Mouse (Mus musculus): ENCODE measurements around the gene Gm42878. TPM values are rescaled to one million over a fixed set of nuclear protein-coding genes. Genes with fewer than 3 reads are reported as not detected.
A peak's percentile ranks its signal among the peaks of the same experiment; 100 is the strongest.

The Gm42878 gene
- polyA plus RNA-seq, 1 experiment from 2014 or later: 0.46 TPM

DNA sequence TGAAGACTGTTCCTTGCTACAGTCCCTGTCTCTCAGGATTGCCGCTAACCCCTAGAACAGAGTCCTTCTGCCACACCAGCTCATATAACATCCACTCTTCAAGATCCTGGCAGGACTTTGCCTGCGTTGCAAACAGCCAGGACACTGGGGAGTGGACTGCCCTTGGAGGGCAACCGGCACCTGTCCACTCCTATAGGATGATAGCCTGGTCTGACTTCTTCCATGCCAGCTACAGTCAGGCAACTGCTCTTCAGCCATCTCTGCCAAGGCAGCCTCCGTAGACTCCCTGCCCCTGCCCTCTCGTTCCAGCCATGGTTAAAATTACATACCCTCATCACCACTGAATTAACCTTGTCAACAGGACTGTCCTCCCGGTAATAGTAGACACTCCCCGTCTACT, 3.9 kb upstream of the Gm42878 start:
- H3K27ac ChIP-seq: no peak overlapping the region
- H3K4me1 ChIP-seq: peaks cover 9% of the 10 kb centered on the region
- H3K4me3 ChIP-seq: no peak overlapping the region
- no peak overlapping the region for H3K4me2 ChIP-seq (replicated peaks)
- no peak overlapping the region for H3K9ac ChIP-seq
- no peaks in the 10 kb centered on the region for H3K36me3 ChIP-seq
- H3K9me3 ChIP-seq: no peaks in the 10 kb centered on the region
- no peak for ATAC-seq (ENCODE audit: insufficient number of reproducible peaks, insufficient read depth, low FRiP score, low TSS enrichment)
- H3K27me3 ChIP-seq: no peaks in the 10 kb centered on the region
- 84% methylated on average over 7 of the region's 7 CpGs for WGBS

DNA sequence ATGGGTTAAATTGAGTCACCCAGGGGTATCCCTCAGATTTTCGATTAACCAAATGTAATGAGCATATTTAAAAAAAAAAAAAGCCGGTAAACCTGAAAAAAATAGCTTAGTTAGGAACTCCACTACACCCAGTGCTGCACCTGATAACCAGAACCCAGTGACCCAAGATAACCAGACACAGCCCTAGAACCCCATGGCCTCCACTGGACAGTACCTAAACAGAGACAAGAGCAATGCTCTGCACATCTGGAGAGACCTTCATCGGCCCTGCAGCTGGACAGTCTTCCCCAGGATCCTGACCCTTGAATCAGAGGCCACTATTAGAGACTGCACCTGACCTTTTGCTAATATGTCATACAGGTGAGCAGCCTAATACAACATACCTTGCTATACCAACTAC, 1.8 kb upstream of the Gm42878 start:
- Histone ChIP-seq H3K9ac (no peak overlapping the region), H3K4me1 (peaks cover 16% of the 10 kb centered on the region), H3K36me3 (no peaks in the 10 kb centered on the region), H3K4me2 (replicated peaks) (no peak overlapping the region), H3K9me3 (no peaks in the 10 kb centered on the region), H3K4me3 (0 out of 2 replicates have a peak overlapping the region, but pooled peaks have one; percentile 100), H3K27ac (no peak overlapping the region), H3K27me3 (no peaks in the 10 kb centered on the region)
- WGBS: 95% methylated on average over 3 of the region's 3 CpGs
- no peak for ATAC-seq (ENCODE audit: insufficient number of reproducible peaks, insufficient read depth, low FRiP score, low TSS enrichment)

DNA sequence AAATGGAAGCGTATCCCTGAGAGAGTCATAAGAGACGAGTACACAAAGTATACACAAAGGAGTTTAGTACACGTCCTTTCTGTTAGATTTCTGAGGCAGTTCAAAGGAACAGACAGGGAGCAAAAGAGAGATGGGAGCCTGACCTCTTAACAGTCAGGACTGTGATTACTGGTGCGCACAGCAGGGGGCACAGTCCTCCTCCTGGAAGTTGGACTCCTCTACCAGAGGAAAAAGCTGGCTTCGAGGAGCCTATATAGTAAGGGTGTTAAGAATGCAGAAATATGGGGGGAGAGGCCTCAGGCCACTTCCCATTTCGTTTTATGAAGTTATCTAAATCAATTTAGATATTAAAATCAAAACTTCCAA, 1.2 kb upstream of the Gm42878 start:
- Histone ChIP-seq H3K36me3 (no peaks in the 10 kb centered on the region), H3K9ac (peak overlapping the region; percentile 100), H3K4me3 (peak overlapping the region; percentile 100), H3K4me1 (peaks cover 16% of the 10 kb centered on the region), H3K9me3 (no peaks in the 10 kb centered on the region), H3K27ac (peak overlapping the region; percentile 96; the same call in 1 of the 2 replicates), H3K4me2 (replicated peaks) (peak overlapping the region; percentile 80), H3K27me3 (no peaks in the 10 kb centered on the region)
- 37% methylated on average over 6 of the region's 6 CpGs for WGBS
- no peak for ATAC-seq (ENCODE audit: insufficient number of reproducible peaks, insufficient read depth, low FRiP score, low TSS enrichment)

DNA sequence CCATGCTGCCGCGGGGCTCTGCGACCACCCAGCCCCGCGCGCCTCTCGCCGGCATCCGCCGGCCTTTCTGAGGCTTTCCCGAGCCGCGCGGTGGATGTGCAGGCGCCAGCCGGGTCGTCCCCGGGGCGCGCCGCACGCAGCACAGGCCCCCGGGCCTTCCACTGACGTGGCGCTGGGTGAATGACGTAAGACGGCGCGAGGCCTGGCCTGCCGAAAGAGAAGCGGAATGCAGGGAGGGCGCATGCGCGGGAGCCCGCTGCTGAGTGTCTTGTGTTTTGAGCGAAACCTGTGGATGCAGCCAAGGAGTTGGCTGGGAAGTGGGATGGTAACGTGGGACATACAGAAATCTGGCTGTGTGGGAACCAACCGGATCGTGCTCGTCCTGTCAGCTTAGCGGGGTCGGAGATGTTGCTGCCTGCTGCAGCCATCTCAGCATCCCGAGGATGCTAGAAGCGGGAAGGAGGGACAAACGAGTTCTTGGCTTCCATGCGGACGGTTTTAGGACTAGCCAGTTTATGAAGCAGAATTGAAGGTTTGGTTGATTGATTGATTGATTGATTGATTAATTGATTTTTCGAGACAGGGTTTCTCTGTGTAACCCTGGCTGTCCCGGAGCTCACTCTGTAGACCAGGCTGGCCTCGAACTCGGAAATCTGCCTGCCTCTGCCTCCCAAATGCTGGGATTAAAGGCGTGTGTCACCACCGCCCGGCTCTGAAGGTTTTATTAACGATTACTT, 679 bp upstream of the Gm42878 start, which contains the start of gene Mapkapk5:
TSS of gene Mapkapk5 (minus strand) at position 113 of the 737 bp plus-strand sequence.
- Histone ChIP-seq H3K36me3 (no peaks in the 10 kb centered on the region), H3K9ac (peak within 1 kb of the TSS; percentile 100), H3K27me3 (no peaks in the 10 kb centered on the region), H3K9me3 (no peaks in the 10 kb centered on the region), H3K27ac (peak within 1 kb of the TSS; percentile 96), H3K4me2 (replicated peaks) (peak within 1 kb of the TSS; percentile 80), H3K4me1 (peaks cover 16% of the 10 kb centered on the region), H3K4me3 (peak within 1 kb of the TSS; percentile 100)
- peak; percentile 95 for ATAC-seq (ENCODE audit: insufficient number of reproducible peaks, insufficient read depth, low FRiP score, low TSS enrichment)
- WGBS: 2% methylated on average over 55 of the region's 55 CpGs

DNA sequence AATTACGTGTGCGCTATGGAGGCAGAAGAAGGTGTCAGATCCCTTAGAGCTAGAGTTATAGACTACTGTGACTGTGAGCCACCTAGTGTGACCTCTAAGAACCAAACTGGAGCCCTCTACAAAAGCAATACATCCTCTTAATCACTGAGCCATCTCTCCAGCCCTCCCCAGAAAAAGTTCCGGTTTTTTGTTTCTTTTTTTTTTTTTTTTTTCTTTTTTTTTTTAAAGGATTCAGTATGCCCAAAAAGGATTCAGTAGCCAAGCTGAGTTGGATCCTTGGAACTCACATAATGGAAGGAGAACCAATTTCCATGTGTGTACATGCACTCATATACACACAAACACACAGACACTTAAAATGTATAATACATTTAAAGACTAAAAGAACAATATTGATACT, 1.9 kb downstream of the Gm42878 start:
- no peak overlapping the region for H3K4me2 ChIP-seq (replicated peaks)

DNA sequence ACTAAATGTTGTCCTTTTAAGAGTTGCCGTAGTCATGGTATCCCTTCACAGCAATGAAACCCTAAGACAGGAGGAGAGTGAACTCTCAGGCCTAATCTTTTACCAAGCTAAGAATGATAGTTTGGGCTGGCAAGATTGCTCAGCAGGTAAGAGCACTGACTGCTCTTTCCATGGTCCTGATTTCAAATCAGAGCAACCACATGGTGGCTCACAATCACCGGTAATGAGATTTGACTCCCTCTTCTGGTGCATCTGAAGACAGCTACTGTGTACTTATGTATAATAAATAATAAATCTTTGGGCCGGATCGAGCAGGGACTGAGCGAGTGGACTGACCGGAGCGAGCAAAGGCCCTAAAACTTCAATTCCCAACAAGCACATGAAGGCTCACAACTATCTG, 4.0 kb downstream of the Gm42878 start:
- no peak for ATAC-seq (ENCODE audit: insufficient number of reproducible peaks, insufficient read depth, low FRiP score, low TSS enrichment)
- no peak overlapping the region for H3K4me2 ChIP-seq (replicated peaks)
- H3K9ac ChIP-seq: no peak overlapping the region
- H3K27me3 ChIP-seq: no peaks in the 10 kb centered on the region
- H3K4me3 ChIP-seq: no peak overlapping the region
- no peak overlapping the region for H3K27ac ChIP-seq
- no peaks in the 10 kb centered on the region for H3K9me3 ChIP-seq
- WGBS: 90% methylated on average over 7 of the region's 7 CpGs
- H3K36me3 ChIP-seq: peaks cover 8% of the 10 kb centered on the region; the same call in 1 of the 2 replicates
- peaks cover 13% of the 10 kb centered on the region for H3K4me1 ChIP-seq

More for the DNA sequence above, 1.9 kb downstream of the Gm42878 start:
- no peak overlapping the region for H3K9ac ChIP-seq
- 78% methylated on average over 3 of the region's 3 CpGs for WGBS
- peaks cover 16% of the 10 kb centered on the region for H3K4me1 ChIP-seq
- no peak for ATAC-seq (ENCODE audit: insufficient number of reproducible peaks, insufficient read depth, low FRiP score, low TSS enrichment)
- H3K36me3 ChIP-seq: no peaks in the 10 kb centered on the region
- no peaks in the 10 kb centered on the region for H3K27me3 ChIP-seq
- no peak overlapping the region for H3K27ac ChIP-seq
- no peak overlapping the region for H3K4me3 ChIP-seq
- H3K9me3 ChIP-seq: no peaks in the 10 kb centered on the region

DNA sequence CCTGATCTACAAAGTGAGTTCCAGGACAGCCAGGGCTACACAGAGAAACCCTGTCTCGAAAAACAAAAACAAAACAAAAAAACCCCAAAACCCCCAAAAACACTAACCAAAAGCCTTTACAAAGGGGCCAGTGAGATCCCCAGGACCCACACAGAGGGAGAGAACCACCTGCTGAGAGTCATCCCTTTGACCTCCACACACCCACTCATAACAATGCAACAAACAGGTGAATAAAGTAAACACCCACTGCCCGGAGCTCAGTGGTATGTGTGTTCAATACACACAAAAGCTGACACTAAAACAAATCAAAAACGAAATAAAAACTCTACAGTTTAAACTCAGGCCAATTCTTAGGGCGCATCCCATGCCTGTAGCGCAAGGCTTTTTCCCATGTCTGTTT, 5.2 kb downstream of the Gm42878 start:
- Histone ChIP-seq H3K9ac (no peak overlapping the region), H3K27me3 (no peaks in the 10 kb centered on the region), H3K36me3 (peaks cover 19% of the 10 kb centered on the region), H3K27ac (no peak overlapping the region), H3K4me2 (replicated peaks) (no peak overlapping the region), H3K9me3 (no peaks in the 10 kb centered on the region), H3K4me3 (no peak overlapping the region), H3K4me1 (peaks cover 13% of the 10 kb centered on the region)
- WGBS: 92% methylated on average over 5 of the region's 5 CpGs
- no peak for ATAC-seq (ENCODE audit: insufficient number of reproducible peaks, insufficient read depth, low FRiP score, low TSS enrichment)

DNA sequence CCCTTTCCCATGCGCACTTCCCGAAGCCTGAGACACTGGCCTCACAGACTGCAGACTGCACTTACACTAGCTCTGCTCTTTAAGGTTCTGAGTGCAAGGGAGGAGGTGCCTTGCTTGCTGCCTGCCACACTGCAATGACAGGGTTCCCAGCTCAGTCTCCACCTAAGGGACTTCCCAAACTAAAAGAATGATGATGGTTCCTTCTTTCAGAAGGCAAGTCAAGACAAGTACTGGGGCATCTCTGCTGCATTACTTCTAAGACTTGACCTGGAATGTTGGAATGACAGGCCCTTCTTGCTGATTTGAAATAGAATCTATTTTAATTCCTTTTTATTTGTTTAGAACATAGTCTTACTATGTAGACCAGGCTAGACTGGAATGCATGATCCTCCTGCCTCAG, 7.7 kb downstream of the Gm42878 start:
- no peak for ATAC-seq (ENCODE audit: insufficient number of reproducible peaks, insufficient read depth, low FRiP score, low TSS enrichment)
- Histone ChIP-seq H3K36me3 (peaks cover 41% of the 10 kb centered on the region), H3K9me3 (no peaks in the 10 kb centered on the region), H3K4me1 (no peaks in the 10 kb centered on the region), H3K4me3 (no peak overlapping the region), H3K27ac (no peak overlapping the region), H3K9ac (no peak overlapping the region), H3K27me3 (no peaks in the 10 kb centered on the region), H3K4me2 (replicated peaks) (no peak overlapping the region)
- WGBS: 78% methylated on average over 2 of the region's 2 CpGs

DNA sequence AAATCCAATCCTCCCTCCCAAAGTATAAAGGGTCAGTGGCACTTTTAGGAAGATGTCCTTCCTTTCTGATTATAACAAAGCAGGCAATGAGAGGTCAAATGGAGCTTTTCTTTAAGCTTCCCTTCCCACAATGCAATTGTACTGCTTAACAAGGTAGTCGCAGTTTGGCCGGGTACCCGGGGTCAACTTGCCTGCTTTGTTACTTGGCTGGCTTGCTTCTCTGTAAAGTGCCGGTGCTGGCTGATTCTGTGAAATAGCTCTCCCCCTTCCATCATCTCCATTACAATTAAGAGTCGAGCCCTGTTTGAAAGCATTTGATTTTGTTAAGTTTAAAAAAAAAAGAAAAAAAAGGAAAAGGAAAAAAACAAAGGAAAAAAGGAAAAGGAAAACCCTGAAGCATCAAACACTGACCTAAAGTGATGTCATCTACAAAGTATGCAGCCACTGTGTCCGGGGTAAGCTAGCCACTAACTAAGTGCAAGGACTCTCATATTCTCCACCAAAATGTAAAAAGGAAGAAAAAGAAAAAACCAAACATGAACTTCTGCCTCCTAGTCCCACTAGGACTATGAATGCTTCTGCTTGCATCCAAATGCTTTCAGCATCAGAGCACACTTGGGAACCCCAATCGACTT, 8.2 kb downstream of the Gm42878 start:
- Histone ChIP-seq H3K27me3 (no peaks in the 10 kb centered on the region), H3K9me3 (no peaks in the 10 kb centered on the region), H3K36me3 (peaks cover 47% of the 10 kb centered on the region), H3K4me3 (no peak overlapping the region), H3K4me1 (no peaks in the 10 kb centered on the region), H3K9ac (no peak overlapping the region), H3K27ac (no peak overlapping the region), H3K4me2 (replicated peaks) (no peak overlapping the region)
- ATAC-seq (ENCODE audit: insufficient number of reproducible peaks, insufficient read depth, low FRiP score, low TSS enrichment): no peak
- WGBS: 81% methylated on average over 7 of the region's 7 CpGs

DNA sequence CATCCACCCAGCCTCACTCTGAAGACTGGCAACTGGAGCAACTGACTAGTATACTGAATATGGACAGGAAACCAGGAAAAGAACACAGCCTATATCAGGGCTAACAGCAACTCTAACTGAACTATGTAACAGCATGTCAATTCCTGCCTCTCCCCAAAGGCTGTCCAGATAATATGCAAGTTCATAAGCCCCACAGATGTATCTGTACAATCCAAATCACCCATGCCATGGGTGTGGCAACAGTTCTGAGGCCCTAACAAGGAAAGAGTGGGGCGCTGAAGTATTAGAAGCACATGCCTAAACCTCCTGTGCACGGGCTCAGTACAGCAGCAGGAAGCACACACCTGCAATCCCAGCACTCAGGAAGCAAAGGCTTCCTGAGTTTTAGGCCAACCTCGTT, 10.2 kb downstream of the Gm42878 start:
- Histone ChIP-seq H3K27ac (no peak overlapping the region), H3K36me3 (peaks cover 63% of the 10 kb centered on the region), H3K27me3 (no peaks in the 10 kb centered on the region), H3K9me3 (no peaks in the 10 kb centered on the region), H3K9ac (no peak overlapping the region), H3K4me2 (replicated peaks) (no peak overlapping the region), H3K4me1 (no peaks in the 10 kb centered on the region), H3K4me3 (no peak overlapping the region)
- 92% methylated on average over 3 of the region's 3 CpGs for WGBS
- ATAC-seq (ENCODE audit: insufficient number of reproducible peaks, insufficient read depth, low FRiP score, low TSS enrichment): no peak

DNA sequence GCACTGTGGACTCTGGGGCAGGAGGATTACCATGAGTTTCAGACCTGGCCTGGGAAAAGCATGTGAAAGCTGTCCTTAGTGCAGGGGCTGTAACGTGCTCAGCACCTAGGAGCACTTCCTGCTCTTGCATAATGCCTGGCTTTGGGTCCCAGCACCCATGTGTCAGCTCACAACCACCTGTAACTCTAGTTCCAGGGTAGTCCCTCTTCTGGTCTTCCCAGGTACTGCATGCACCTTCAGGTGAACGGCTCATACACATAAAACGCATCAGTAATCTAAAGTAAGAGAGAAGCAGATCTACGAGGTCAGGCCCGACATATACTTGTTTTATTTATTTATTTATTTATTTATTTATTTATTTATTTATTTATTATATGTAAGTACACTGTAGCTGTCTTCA, 10.8 kb downstream of the Gm42878 start:
- Histone ChIP-seq H3K4me1 (no peaks in the 10 kb centered on the region), H3K27ac (no peak overlapping the region), H3K9me3 (no peaks in the 10 kb centered on the region), H3K4me2 (replicated peaks) (no peak overlapping the region), H3K27me3 (no peaks in the 10 kb centered on the region), H3K9ac (no peak overlapping the region), H3K4me3 (no peak overlapping the region), H3K36me3 (peaks cover 69% of the 10 kb centered on the region)
- 90% methylated on average over 5 of the region's 5 CpGs for WGBS
- ATAC-seq (ENCODE audit: insufficient number of reproducible peaks, insufficient read depth, low FRiP score, low TSS enrichment): no peak

DNA sequence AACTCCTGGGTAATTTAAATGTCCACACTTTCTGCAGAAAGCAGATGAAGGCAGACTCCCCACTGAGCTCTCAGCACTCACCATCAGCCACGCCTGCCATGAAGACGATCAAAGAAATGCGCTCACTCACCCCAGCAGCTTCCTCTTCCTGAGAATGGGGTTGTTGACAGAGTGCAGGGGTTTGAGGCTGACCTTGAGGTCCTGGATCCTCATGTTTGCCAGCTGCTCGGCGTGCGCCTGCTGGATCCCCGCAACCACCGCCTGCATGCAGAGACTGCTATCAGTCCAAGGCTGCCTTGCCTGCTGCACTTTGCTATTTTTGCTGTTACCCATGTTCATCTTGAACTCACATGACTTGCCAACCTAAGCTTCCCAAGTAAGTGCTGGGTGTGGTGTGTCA, 18.3 kb downstream of the Gm42878 start:
- Histone ChIP-seq H3K4me1 (no peaks in the 10 kb centered on the region), H3K4me3 (no peak overlapping the region), H3K9ac (no peak overlapping the region), H3K9me3 (no peaks in the 10 kb centered on the region), H3K36me3 (peaks cover 81% of the 10 kb centered on the region), H3K4me2 (replicated peaks) (no peak overlapping the region), H3K27ac (no peak overlapping the region), H3K27me3 (no peaks in the 10 kb centered on the region)
- no peak for ATAC-seq (ENCODE audit: insufficient number of reproducible peaks, insufficient read depth, low FRiP score, low TSS enrichment)
- 88% methylated on average over 8 of the region's 8 CpGs for WGBS

All from embryonic facial prominence, embryonic 12.5 days (tissue).